Comparison of ENCODE assay signal across 9 mouse cellular contexts in the genomic region with DNA sequence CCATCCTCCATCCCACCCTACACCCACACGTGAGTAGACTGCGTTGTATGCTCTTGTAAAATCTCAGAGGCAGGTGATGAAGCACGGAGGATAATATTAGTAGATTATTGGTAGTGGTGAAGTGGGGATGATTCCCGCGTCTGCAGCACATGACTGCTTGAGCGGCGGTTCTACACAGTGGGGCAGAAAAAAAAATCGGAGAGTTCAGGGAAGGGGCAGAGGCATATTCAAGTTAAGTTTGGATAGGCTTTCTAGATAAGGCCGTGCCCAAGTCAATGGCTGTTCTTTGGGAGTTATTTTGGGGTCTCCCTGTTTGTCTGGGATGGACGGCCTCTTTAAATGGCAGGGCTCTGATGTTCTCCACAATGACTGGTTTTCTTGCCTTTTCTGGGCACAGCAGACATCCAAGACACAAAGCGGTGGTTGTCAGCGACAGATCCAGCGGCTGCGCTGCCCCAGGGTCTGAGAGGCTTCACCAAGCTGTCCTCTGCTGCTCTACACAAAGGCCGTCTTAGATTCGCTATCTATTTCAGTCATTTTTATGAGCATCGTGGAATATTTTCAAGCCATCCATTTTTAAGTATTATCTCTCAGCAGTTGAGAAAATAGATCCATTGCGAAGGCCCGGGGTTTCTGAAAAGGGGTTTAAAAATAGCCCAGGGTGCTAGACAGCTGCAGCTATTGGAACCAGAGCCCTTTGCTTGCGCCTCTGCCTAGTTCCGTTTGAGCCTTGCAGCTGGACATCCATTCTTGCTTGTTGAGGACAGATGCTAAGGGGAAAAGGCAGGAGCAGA.
DNase-seq lines count a peak whose midpoint lies in the region; ATAC-seq and TF ChIP-seq lines count a peak whose summit lies in the region.
"Had no signal": no experiment of that assay in that cellular context is flagged by ENCODE, and none has a peak within 500 bp of the region (broad histone marks: within the 10 kb centered on the region; RNA-seq: fewer than 3 reads in every experiment).

No protein-coding gene starts in this region.

- H3K4me2 ChIP-seq in stomach, embryonic 14.5 days (replicated peaks; ENCODE audit: low read depth, low read length): no peak overlapping the region
- no peak overlapping the region for H3K4me2 ChIP-seq in stomach, postnatal 0 days (replicated peaks; ENCODE audit: low read depth)

- no peak overlapping the region for H3K9ac ChIP-seq in stomach, embryonic 14.5 days (replicated peaks; ENCODE audit: low read depth, low read length)
- no peak overlapping the region for H3K9ac ChIP-seq in stomach, postnatal 0 days (ENCODE audit: low read length)

- no peaks in the 10 kb centered on the region for H3K36me3 ChIP-seq in stomach, embryonic 14.5 days (ENCODE audit: control insufficient read depth, insufficient read depth, low read length)
- no peaks in the 10 kb centered on the region for H3K36me3 ChIP-seq in stomach, postnatal 0 days (ENCODE audit: control insufficient read depth, insufficient read depth, low read length)

- no peak for TF ChIP-seq CTCF in stomach, postnatal 0 days (IDR thresholded peaks at IDR 0.05; ENCODE audit: low read depth)

- 80% methylated on average over 21 of the region's 21 CpGs for WGBS in stomach, embryonic 14.5 days
- WGBS in stomach, postnatal 0 days: 82% methylated on average over 21 of the region's 21 CpGs

- H3K27ac ChIP-seq in stomach, embryonic 14.5 days (ENCODE audit: low read length): peak overlapping the region; percentile 41; the same call in 1 of the 2 replicates
- no peak overlapping the region for H3K27ac ChIP-seq in stomach, postnatal 0 days (replicated peaks)

- H3K9me3 ChIP-seq in stomach, embryonic 14.5 days (ENCODE audit: control insufficient read depth, low read depth, low read length): no peaks in the 10 kb centered on the region
- H3K9me3 ChIP-seq in stomach, postnatal 0 days (ENCODE audit: control insufficient read depth, low read length): no peaks in the 10 kb centered on the region

- H3K27me3 ChIP-seq in stomach, embryonic 14.5 days (ENCODE audit: control insufficient read depth, insufficient read depth, low read length): no peaks in the 10 kb centered on the region
- no peaks in the 10 kb centered on the region for H3K27me3 ChIP-seq in stomach, postnatal 0 days (ENCODE audit: control insufficient read depth, insufficient read depth, low read length)

- DNase-seq in embryo, embryonic 10 days (ENCODE audit: low spot score): peak; percentile 25
- no peak for DNase-seq in embryo, embryonic 10.5 days (ENCODE audit: low spot score)
- DNase-seq in stomach, postnatal 0 days (ENCODE audit: low spot score): no peak
- DNase-seq in layer of hippocampus, postnatal 14 days (ENCODE audit: low spot score in 2 of 2): peak; percentile 44 to 61
- DNase-seq in MN1 (ENCODE audit: low spot score): no peak
- no peak for DNase-seq in spleen, adult 12 weeks (ENCODE audit: low spot score)
- no peak for DNase-seq in urinary bladder, postnatal 14 days (ENCODE audit: low spot score)
- DNase-seq: adrenal gland, postnatal 14 days had no signal

- H3K4me3 ChIP-seq in stomach, embryonic 14.5 days (ENCODE audit: low read depth, low read length): no peak overlapping the region
- H3K4me3 ChIP-seq in stomach, postnatal 0 days (ENCODE audit: low read depth, low read length): no peak overlapping the region

- ATAC-seq in stomach, embryonic 14.5 days (ENCODE audit: insufficient number of reproducible peaks, insufficient read depth, low FRiP score, low read depth): no peak
- no peak for ATAC-seq in stomach, postnatal 0 days (ENCODE audit: low FRiP score, low TSS enrichment)

- TF ChIP-seq EP300 in stomach, postnatal 0 days (optimal IDR thresholded peaks at IDR 0.05): no peak

- H3K4me1 ChIP-seq in stomach, embryonic 14.5 days (ENCODE audit: control insufficient read depth, insufficient read depth, low read length): peaks cover 17% of the 10 kb centered on the region; the same call in 1 of the 2 replicates
- no peaks in the 10 kb centered on the region for H3K4me1 ChIP-seq in stomach, postnatal 0 days (replicated peaks; ENCODE audit: control insufficient read depth, insufficient read depth)

Comparison
In these comparisons a context has a peak if more than half of its experiments do, and no peak if none do; other contexts are left out.
1. DNase-seq: peak in embryo, embryonic 10 days (single experiment) and layer of hippocampus, postnatal 14 days (2 of 2); none in embryo, embryonic 10.5 days (single experiment), stomach, postnatal 0 days (single experiment), MN1 (single experiment), spleen, adult 12 weeks (single experiment) and urinary bladder, postnatal 14 days (single experiment).